Comparison of ENCODE assay signal across 20 mouse cellular contexts in the genomic region with DNA sequence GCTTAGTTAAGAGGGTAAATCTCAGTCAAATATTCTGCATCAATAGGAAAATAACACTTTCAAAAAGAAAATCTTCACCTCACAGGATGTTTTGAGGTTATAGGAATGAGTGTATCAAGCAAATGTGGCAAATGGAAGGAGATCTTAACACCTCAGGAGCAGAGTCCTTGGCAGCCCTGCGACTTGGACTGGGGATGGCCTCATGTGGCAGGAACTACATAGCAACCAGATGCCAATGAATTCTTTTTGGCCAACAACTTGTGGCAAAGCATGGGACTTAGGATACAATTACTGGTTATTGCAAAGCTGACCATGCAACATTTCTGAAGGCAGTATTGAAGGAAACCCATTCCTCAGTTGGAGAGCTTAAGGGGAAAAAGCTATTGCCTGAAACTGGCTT.
"Had no signal": no experiment of that assay in that cellular context is flagged by ENCODE, and none has a peak within 500 bp of the region (broad histone marks: within the 10 kb centered on the region; RNA-seq: fewer than 3 reads in every experiment).

No protein-coding gene starts in this region.

- H3K4me3 ChIP-seq: lung, embryonic 15.5 days; megakaryocyte, embryonic 14.5 days; midbrain, embryonic 13.5 days; midbrain, embryonic 15.5 days; myocyte; neural tube, embryonic 13.5 days; neural tube, embryonic 15.5 days had no signal

- DNase-seq: lung, adult 2 months; lung, postnatal 14 days; lung, postnatal 36 days; retina, postnatal 1 day; right cerebral cortex, adult 18-20 months; right cerebral cortex, postnatal 25 days; right cerebral cortex, postnatal 4 days; spleen, adult 18-20 months; thymus, adult 18-20 months; thymus, postnatal 14 days; thymus, postnatal 36 days had no signal

- H3K36me3 ChIP-seq: lung, embryonic 15.5 days; midbrain, embryonic 13.5 days; midbrain, embryonic 15.5 days; neural tube, embryonic 13.5 days; neural tube, embryonic 15.5 days had no signal

- H3K9me3 ChIP-seq: lung, embryonic 15.5 days; megakaryocyte, embryonic 14.5 days; midbrain, embryonic 13.5 days; midbrain, embryonic 15.5 days; neural tube, embryonic 13.5 days; neural tube, embryonic 15.5 days had no signal

- H3K27ac ChIP-seq: lung, embryonic 15.5 days; macrophage; midbrain, embryonic 13.5 days; midbrain, embryonic 15.5 days; neural tube, embryonic 13.5 days; neural tube, embryonic 15.5 days had no signal

- H3K27me3 ChIP-seq: lung, embryonic 15.5 days; megakaryocyte, embryonic 14.5 days; midbrain, embryonic 13.5 days; midbrain, embryonic 15.5 days; neural tube, embryonic 13.5 days; neural tube, embryonic 15.5 days had no signal

- ATAC-seq: lung, postnatal 0 days; midbrain, embryonic 13.5 days; midbrain, embryonic 15.5 days had no signal
